Mouse (Mus musculus) hindbrain, postnatal 0 days (tissue): ENCODE measurements around the gene Rab26. TPM values are rescaled to one million over a fixed set of nuclear protein-coding genes. Genes with fewer than 3 reads are reported as not detected.
A peak's percentile ranks its signal among the peaks of the same experiment; 100 is the strongest.

Source experiments
- ATAC-seq: fragments of 200-750 bp; cut with Nextera tagmentation; 2 replicates; pipeline ENCODE4 v1.8.0; 2017; ENCODE audit warnings: mild to moderate bottlenecking, moderate TSS enrichment, moderate library complexity
- DNase-seq: peaks from one replicate; pipeline ENCODE4 v3.0.0-alpha.2; 2015; ENCODE audit warnings: low spot score
- H3K27ac ChIP-seq: fragments of 300-500 bp; sonication (generic); 2 replicates; pipeline ENCODE4 v1.5.1; 2014; ENCODE audit warnings: mild to moderate bottlenecking
- H3K27me3 ChIP-seq: fragments of 300-500 bp; sonication (generic); 2 replicates; pipeline ENCODE4 v1.6.1; 2014; ENCODE audit warnings: low read length, mixed read lengths; ENCODE audit not compliant: insufficient read depth
- H3K36me3 ChIP-seq: fragments of 300-500 bp; sonication (generic); 2 replicates; pipeline ENCODE4 v1.6.1; 2014; ENCODE audit warnings: low read length, mixed read lengths; ENCODE audit not compliant: insufficient read depth
- H3K4me1 ChIP-seq: fragments of 300-500 bp; sonication (generic); 2 replicates; pipeline ENCODE4 v1.6.1; 2014; ENCODE audit warnings: antibody characterized with exemption, low read length, mixed read lengths; ENCODE audit not compliant: insufficient read depth
- H3K4me2 ChIP-seq: fragments of 300-500 bp; sonication (generic); 2 replicates; pipeline ENCODE4 v1.6.1; 2014; ENCODE audit warnings: low read depth, mild to moderate bottlenecking, low read length, moderate library complexity, mixed read lengths
- H3K4me3 ChIP-seq: fragments of 300-500 bp; sonication (generic); 2 replicates; pipeline ENCODE4 v1.5.1; 2014; ENCODE audit warnings: low read length
- H3K9ac ChIP-seq: fragments of 300-500 bp; sonication (generic); replicated peaks from 2 replicates; pipeline ENCODE4 v1.6.1; 2014; ENCODE audit warnings: mild to moderate bottlenecking, low read length, moderate library complexity, mixed read lengths
- H3K9me3 ChIP-seq: fragments of 300-500 bp; sonication (generic); 2 replicates; pipeline ENCODE4 v1.6.1; 2016; ENCODE audit warnings: low read length, mixed read lengths
- CTCF ChIP-seq: IDR thresholded peaks from 2 replicates; pipeline ENCODE4 v1.5.1; 2016; ENCODE audit warnings: antibody characterized with exemption, control low read depth, low read depth
- WGBS: fragments of 180-500 bp; shearing (Covaris S2); extraction: QIAGEN DNeasy Blood & Tissue Kit; methylation state at CpG from one replicate; pipeline ENCODE4 v1.1.7; 2014; 5-methylcytosine and 5-hydroxymethylcytosine counted together
- polyA plus RNA-seq: library from polyadenylated mRNA; unstranded; fragments of >200 nt; fragmentation: Nextera tagmentation; extraction: Ambion mirVana; gene quantifications from 2 replicates; pipeline ENCODE4 v1.2.1, GENCODE M21; 2015
- total RNA-seq: library from RNA; depleted of rRNA; stranded (reverse); fragments of >200 nt; gene quantifications from 2 replicates; pipeline ENCODE4 v1.2.3, GENCODE M21; 2014; rRNA removed

Gene Rab26
- total RNA-seq (2.7 and 4.0 TPM in 2 replicates), polyA plus RNA-seq (10.6 and 14.7 TPM in 2 replicates)

DNA sequence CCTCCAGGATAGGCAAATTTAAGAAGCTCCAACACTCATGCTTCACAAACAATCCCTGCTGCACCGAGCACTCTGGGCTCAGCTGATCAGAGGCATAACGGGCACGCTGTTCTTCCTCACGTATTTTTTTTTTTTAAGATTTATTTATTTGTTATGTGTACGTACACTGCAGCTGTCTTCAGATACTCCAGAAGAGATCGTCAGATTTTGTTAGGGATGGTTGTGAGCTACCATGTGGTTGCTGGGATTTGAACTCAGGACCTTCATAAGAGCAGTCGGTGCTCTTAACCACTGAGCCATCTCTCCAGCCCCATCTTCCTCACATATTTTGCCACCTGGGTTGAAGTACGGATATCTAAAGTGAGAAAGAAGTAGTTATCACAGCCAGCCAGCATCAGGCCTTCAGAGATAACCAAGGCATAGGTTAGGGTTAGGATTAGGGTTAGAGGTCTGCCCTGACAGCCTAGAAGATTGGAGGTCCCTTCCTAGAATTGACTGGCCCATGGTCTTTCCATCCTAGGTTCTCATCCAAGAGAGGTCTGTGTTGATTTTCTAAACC is at the start of gene Rab26:
TSS of gene Rab26 (minus strand) at position 51 of the 559 bp plus-strand sequence.
- H3K9ac ChIP-seq: peak within 1 kb of the TSS; percentile 62
- peak within 1 kb of the TSS; percentile 69; the same call in 1 of the 2 replicates for H3K27ac ChIP-seq
- H3K36me3 ChIP-seq: no peaks in the 10 kb centered on the region
- H3K4me3 ChIP-seq: peak within 1 kb of the TSS; percentile 41
- DNase-seq (no peak), ATAC-seq (no peak)
- peak within 1 kb of the TSS; percentile 74 for H3K4me2 ChIP-seq
- H3K4me1 ChIP-seq: peaks cover 32% of the 10 kb centered on the region
- 86% methylated on average over 8 of the region's 8 CpGs for WGBS
- no peaks in the 10 kb centered on the region for H3K27me3 ChIP-seq
- no peak for TF ChIP-seq CTCF
- H3K9me3 ChIP-seq: no peaks in the 10 kb centered on the region

DNA sequence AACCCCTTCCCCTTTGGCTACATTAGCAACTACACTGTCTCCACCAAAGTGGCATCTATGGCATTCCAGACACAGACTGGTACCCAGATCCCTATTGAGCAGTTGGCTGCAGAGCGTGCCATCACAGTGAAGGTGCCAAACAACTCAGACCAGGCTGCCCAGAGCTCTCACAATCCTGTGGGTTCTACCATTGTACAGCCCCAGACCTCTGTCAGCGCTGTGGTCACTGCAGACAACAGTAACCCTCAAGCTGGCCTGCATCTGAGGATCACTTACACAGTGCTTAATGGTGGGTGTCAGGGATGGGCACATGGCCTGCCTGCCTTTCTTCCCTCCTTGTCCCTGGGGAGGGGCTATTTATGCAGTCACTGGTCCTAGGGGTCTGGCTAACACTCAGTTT is 46.3 kb upstream of the Rab26 start:
- TF ChIP-seq CTCF: no peak
- Histone ChIP-seq H3K4me3 (no peak overlapping the region), H3K4me2 (no peak overlapping the region), H3K27ac (no peak overlapping the region), H3K27me3 (no peaks in the 10 kb centered on the region), H3K9me3 (no peaks in the 10 kb centered on the region), H3K4me1 (no peaks in the 10 kb centered on the region), H3K36me3 (peaks cover 67% of the 10 kb centered on the region), H3K9ac (no peak overlapping the region)
- no peak for DNase-seq
- ATAC-seq: no peak
- 93% methylated on average over 2 of the region's 2 CpGs for WGBS

DNA sequence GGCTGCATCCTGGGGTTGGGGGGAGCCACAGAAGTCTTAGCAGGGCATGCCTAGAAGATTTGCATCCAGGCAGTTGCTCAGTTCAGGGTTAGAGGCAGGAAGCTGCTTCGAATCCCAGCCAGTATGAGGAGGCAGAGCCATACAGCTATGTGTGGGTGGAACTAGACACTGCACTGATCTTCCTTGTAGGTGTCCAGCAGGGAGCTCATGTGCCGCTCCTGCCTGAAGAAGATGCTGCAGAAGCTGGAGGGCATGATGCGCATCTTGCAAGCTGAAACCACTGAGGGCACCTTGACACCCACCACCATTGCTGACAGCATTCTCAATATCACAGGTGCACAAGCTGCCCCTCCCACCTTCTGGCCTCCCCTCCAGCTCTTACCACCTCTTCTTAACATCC is 45.5 kb upstream of the Rab26 start:
- no peak overlapping the region for H3K4me2 ChIP-seq
- no peak overlapping the region for H3K27ac ChIP-seq
- no peaks in the 10 kb centered on the region for H3K4me1 ChIP-seq
- WGBS: 100% methylated on average over 3 of the region's 3 CpGs
- TF ChIP-seq CTCF: no peak
- H3K9ac ChIP-seq: no peak overlapping the region
- no peaks in the 10 kb centered on the region for H3K9me3 ChIP-seq
- DNase-seq (no peak), ATAC-seq (no peak)
- no peak overlapping the region for H3K4me3 ChIP-seq
- H3K36me3 ChIP-seq: peaks cover 69% of the 10 kb centered on the region
- H3K27me3 ChIP-seq: no peaks in the 10 kb centered on the region

GRCm38 (mm10) chr17:24573811-24574210 is 39.8 kb upstream of the Rab26 start:
- ATAC-seq (no peak), DNase-seq (no peak)
- TF ChIP-seq CTCF: no peak
- Histone ChIP-seq H3K4me2 (no peak overlapping the region), H3K36me3 (peaks cover 66% of the 10 kb centered on the region), H3K27ac (no peak overlapping the region), H3K4me1 (no peaks in the 10 kb centered on the region), H3K9me3 (no peaks in the 10 kb centered on the region), H3K9ac (no peak overlapping the region), H3K4me3 (no peak overlapping the region), H3K27me3 (no peaks in the 10 kb centered on the region)
- WGBS: 93% methylated on average over 9 of the region's 9 CpGs

GRCm38 (mm10) chr17:24572651-24573245 is 38.7 kb upstream of the Rab26 start:
- no peaks in the 10 kb centered on the region for H3K27me3 ChIP-seq

GRCm38 (mm10) chr17:24569837-24570236 is 35.8 kb upstream of the Rab26 start:
- Histone ChIP-seq H3K4me3 (no peak overlapping the region), H3K9me3 (no peaks in the 10 kb centered on the region), H3K9ac (no peak overlapping the region), H3K36me3 (peaks cover 45% of the 10 kb centered on the region), H3K27ac (no peak overlapping the region), H3K4me1 (no peaks in the 10 kb centered on the region), H3K4me2 (no peak overlapping the region), H3K27me3 (no peaks in the 10 kb centered on the region)
- no peak for ATAC-seq
- DNase-seq: no peak
- 83% methylated on average over 4 of the region's 4 CpGs for WGBS
- no peak for TF ChIP-seq CTCF

More at GRCm38 (mm10) chr17:24572651-24573245, 38.7 kb upstream of the Rab26 start:
- Histone ChIP-seq H3K27ac (no peak overlapping the region), H3K4me1 (no peaks in the 10 kb centered on the region), H3K4me3 (no peak overlapping the region), H3K9me3 (no peaks in the 10 kb centered on the region), H3K36me3 (peaks cover 67% of the 10 kb centered on the region), H3K9ac (no peak overlapping the region), H3K4me2 (no peak overlapping the region)
- 95% methylated on average over 12 of the region's 12 CpGs for WGBS
- DNase-seq: no peak
- no peak for TF ChIP-seq CTCF
- ATAC-seq: no peak
